In the genomic region with DNA sequence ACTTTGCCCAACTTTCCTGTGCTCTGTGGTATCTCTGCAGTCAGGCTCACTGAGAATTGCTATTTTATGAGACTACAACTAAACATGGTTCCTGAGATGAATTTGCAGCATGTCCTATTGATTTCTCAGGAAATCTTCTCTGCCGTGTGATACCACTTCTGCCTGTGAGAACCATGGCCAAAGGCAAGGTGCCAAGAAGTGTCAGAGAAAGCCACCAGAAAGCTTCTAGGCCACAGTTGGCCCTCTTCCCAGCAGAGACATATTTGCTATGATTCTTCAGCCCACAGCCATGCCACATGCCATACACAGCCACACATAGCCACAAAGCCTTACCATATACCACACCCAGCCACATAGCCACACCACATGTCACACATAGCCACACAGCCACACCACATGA, we compare ENCODE assay signal across 16 mouse cellular contexts.
A peak's percentile ranks its signal among the peaks of the same experiment; 100 is the strongest.
DNase-seq lines count a peak whose midpoint lies in the region; ATAC-seq lines count a peak whose summit lies in the region.
"Had no signal": no experiment of that assay in that cellular context is flagged by ENCODE, and none has a peak within 500 bp of the region (broad histone marks: within the 10 kb centered on the region; RNA-seq: fewer than 3 reads in every experiment).

No protein-coding gene starts in this region.

- 76% methylated on average over 1 of the region's 1 CpGs for WGBS in forebrain, embryonic 13.5 days
- 88% methylated on average over 1 of the region's 1 CpGs for WGBS in forebrain, embryonic 10.5 days

- no peak overlapping the region for H3K27ac ChIP-seq in forebrain, embryonic 13.5 days
- no peak overlapping the region for H3K27ac ChIP-seq in forebrain, embryonic 10.5 days
- H3K27ac ChIP-seq: intestine, embryonic 15.5 days; kidney, embryonic 15.5 days; midbrain, embryonic 13.5 days; stomach, postnatal 0 days had no signal

- no peaks in the 10 kb centered on the region for H3K27me3 ChIP-seq in forebrain, embryonic 13.5 days
- peaks cover 17% of the 10 kb centered on the region; the same call in 1 of the 2 replicates for H3K27me3 ChIP-seq in forebrain, embryonic 10.5 days (ENCODE audit: poor library complexity, severe bottlenecking)
- H3K27me3 ChIP-seq in megakaryocyte, embryonic 14.5 days (replicated peaks) = no peaks in the 10 kb centered on the region
- H3K27me3 ChIP-seq: heart, embryonic 12.5 days; intestine, embryonic 15.5 days; kidney, embryonic 15.5 days had no signal

- DNase-seq in forebrain, embryonic 10.5 days (ENCODE audit: extremely low spot score, low spot score) = no peak
- peak; percentile 43 for DNase-seq in brain, adult 2 months (ENCODE audit: low read depth, low spot score)
- peak; percentile 67 to 68 for DNase-seq in cerebellum, postnatal 14 days
- no peak for DNase-seq in ovary, postnatal 10 days (ENCODE audit: low spot score)
- DNase-seq: lung, adult 2 months; lung, postnatal 4 days had no signal

- no peak overlapping the region for H3K4me3 ChIP-seq in forebrain, embryonic 13.5 days
- H3K4me3 ChIP-seq in forebrain, embryonic 10.5 days = no peak overlapping the region
- peak overlapping the region; percentile 76 for H3K4me3 ChIP-seq in megakaryocyte, embryonic 14.5 days (replicated peaks)
- H3K4me3 ChIP-seq: heart, embryonic 12.5 days; intestine, embryonic 15.5 days; kidney, embryonic 15.5 days; midbrain, embryonic 13.5 days had no signal

- peaks cover 3% of the 10 kb centered on the region; the same call in 1 of the 2 replicates for H3K36me3 ChIP-seq in forebrain, embryonic 13.5 days (ENCODE audit: poor library complexity, severe bottlenecking)
- no peaks in the 10 kb centered on the region for H3K36me3 ChIP-seq in forebrain, embryonic 10.5 days (replicated peaks)
- H3K36me3 ChIP-seq in megakaryocyte, embryonic 14.5 days (replicated peaks; ENCODE audit: low read length) = no peaks in the 10 kb centered on the region
- H3K36me3 ChIP-seq: heart, embryonic 12.5 days; intestine, embryonic 15.5 days; kidney, embryonic 15.5 days; midbrain, embryonic 13.5 days had no signal

- ATAC-seq in forebrain, embryonic 13.5 days = peak; percentile 22; the same call in 1 of the 2 replicates
- no peak for ATAC-seq in megakaryocyte, adult 5-6 weeks (ENCODE audit: poor library complexity, severe bottlenecking)
- ATAC-seq in inflammation-experienced regulatory T-cells, adult 6 months = no peak
- ATAC-seq: forebrain, embryonic 14.5 days; intestine, embryonic 15.5 days had no signal

- peaks cover 32% of the 10 kb centered on the region for H3K4me1 ChIP-seq in forebrain, embryonic 13.5 days
- peaks cover 36% of the 10 kb centered on the region for H3K4me1 ChIP-seq in forebrain, embryonic 10.5 days
- H3K4me1 ChIP-seq in megakaryocyte, embryonic 14.5 days = peaks cover 5% of the 10 kb centered on the region; the same call in 1 of the 2 replicates
- H3K4me1 ChIP-seq: heart, embryonic 12.5 days; intestine, embryonic 15.5 days had no signal

- H3K9ac ChIP-seq in forebrain, embryonic 13.5 days = no peak overlapping the region
- H3K9ac ChIP-seq: heart, embryonic 12.5 days; intestine, embryonic 15.5 days; kidney, embryonic 15.5 days; midbrain, embryonic 13.5 days had no signal

- no peaks in the 10 kb centered on the region for H3K9me3 ChIP-seq in forebrain, embryonic 13.5 days (replicated peaks)
- no peaks in the 10 kb centered on the region for H3K9me3 ChIP-seq in forebrain, embryonic 10.5 days
- peaks cover 25% of the 10 kb centered on the region for H3K9me3 ChIP-seq in megakaryocyte, embryonic 14.5 days
- H3K9me3 ChIP-seq: heart, embryonic 12.5 days; intestine, embryonic 15.5 days; kidney, embryonic 15.5 days; midbrain, embryonic 13.5 days had no signal

- no peak overlapping the region for H3K4me2 ChIP-seq in forebrain, embryonic 13.5 days
- H3K4me2 ChIP-seq: heart, embryonic 12.5 days; intestine, embryonic 15.5 days; kidney, embryonic 15.5 days; midbrain, embryonic 13.5 days had no signal

Comparison
In these comparisons a context has a peak if more than half of its experiments do, and no peak if none do; other contexts are left out.
1. DNase-seq: peak in brain, adult 2 months (single experiment) and cerebellum, postnatal 14 days (2 of 2); none in forebrain, embryonic 10.5 days (single experiment) and ovary, postnatal 10 days (single experiment).